Mouse (Mus musculus) cerebellum, postnatal 36 days (tissue): ENCODE measurements around the gene Orc3.
A peak's percentile ranks its signal among the peaks of the same experiment; 100 is the strongest.

ENCODE experiments used
- DNase-seq, 2 experiments: peaks; one replicate each; pipeline ENCODE4 v3.0.0; 2021 to 2022; ENCODE audit warnings: mixed read lengths in 2 of 2

Gene Orc3

DNA sequence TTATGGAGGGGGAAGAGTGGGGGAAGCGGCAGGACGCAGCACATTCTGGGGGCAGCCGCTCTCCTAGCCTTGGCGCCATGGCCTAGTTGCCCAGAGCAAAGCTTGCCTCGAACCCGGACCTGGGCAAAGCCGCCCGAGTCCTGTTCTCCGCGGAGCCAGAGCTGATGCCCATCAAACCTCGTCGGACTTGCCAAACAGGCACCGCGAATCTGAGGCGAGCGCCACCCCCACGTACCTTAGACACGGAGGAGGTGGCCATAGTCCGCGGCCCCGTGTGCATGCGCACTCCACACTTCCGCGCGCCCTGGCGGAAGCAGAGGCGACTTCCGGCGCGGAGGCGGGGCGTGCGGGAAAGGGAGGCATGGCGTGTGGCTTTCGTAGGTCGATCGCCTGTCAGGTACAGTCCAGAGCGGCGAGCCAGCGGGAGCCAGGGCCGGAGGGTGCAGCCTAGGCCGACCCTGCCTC is at the start of gene Orc3, which contains the start of gene Rars2:
Orc3 (minus strand) TSS at position 315 of the 465 bp plus-strand sequence.
Rars2 (plus strand) TSS at position 328 of the 465 bp plus-strand sequence.
- DNase-seq = peak; percentile 91 to 95

- no peak for DNase-seq
These were observed 47.2 kb upstream of the Orc3 start for GRCm38 (mm10) chr4:34661927-34662326.

- no peak for DNase-seq
These were observed 46.8 kb upstream of the Orc3 start for GRCm38 (mm10) chr4:34661514-34661913.

- DNase-seq = no peak
These were observed 44.3 kb upstream of the Orc3 start for GRCm38 (mm10) chr4:34659012-34659411.

GRCm38 (mm10) chr4:34656101-34656500 is 41.4 kb upstream of the Orc3 start:
- no peak for DNase-seq

GRCm38 (mm10) chr4:34653179-34653578 is 38.4 kb upstream of the Orc3 start:
- DNase-seq = no peak

DNA sequence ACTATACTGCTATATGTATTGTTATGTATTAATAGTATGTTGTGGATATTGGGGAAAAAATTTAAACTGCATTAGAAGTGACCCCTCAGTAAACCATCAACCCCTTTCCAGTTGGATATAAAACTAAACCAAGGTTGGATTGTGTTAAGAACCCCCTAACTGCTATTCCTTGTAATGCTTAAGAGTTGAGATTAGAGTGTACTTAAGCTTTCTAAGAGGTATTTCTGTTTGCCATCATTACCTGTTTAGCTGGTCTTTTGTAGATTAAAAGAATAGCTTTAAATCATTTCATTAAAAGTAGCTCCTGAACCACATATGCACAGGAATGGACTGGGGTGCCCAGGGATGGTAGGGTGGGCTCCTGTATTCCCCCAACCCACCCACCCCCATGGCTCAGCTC is 30.0 kb upstream of the Orc3 start:
- DNase-seq = no peak

GRCm38 (mm10) chr4:34640731-34641130 is 26.0 kb upstream of the Orc3 start:
- DNase-seq = no peak

GRCm38 (mm10) chr4:34639745-34640364 is 25.1 kb upstream of the Orc3 start:
- DNase-seq = no peak

- DNase-seq = no peak
These were observed 23.1 kb upstream of the Orc3 start for GRCm38 (mm10) chr4:34637851-34638250.

GRCm38 (mm10) chr4:34637386-34637785 is 22.6 kb upstream of the Orc3 start:
- no peak for DNase-seq

GRCm38 (mm10) chr4:34636036-34636435 is 21.3 kb upstream of the Orc3 start:
- no peak for DNase-seq

- no peak for DNase-seq
These were observed 19.4 kb upstream of the Orc3 start for GRCm38 (mm10) chr4:34634129-34634528.

DNA sequence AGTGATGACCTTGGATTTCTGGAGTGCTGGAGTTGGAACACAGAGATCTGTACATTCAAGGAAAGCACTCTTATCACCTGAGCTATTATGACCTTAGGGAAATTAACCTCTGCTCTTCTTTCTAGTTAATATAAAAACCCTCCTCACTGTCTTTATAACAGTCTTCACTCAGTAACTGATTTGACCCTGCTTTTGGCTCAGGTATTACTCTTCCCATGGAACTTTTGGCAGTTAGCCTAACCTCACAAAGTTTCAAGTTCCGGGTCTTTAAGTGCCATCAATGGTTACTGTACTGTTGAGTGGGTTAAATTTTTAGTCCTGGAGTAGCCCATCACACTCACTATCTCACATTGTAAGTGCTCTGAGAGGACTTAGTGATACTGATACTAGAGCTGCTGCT is 15.2 kb upstream of the Orc3 start:
- no peak for DNase-seq

DNA sequence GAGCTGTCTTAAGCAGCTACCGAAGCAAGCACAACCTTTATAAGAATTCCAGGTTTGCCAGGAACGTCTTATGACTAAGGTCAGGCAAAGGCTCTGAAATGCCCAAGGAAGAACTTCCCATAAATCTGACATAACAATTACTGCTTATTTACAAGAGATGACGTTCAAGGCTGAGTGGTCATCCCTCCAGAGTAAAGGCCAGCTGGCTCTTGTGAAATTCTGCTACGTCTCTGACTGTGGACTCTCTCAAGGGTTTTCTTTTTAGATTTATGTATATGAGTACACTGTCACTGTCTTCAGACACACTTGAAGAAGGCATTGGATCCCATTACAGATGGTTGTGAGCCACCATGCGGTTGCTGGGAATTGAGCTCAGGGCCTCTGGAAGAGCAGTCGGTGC is 11.7 kb upstream of the Orc3 start:
- DNase-seq = no peak

DNA sequence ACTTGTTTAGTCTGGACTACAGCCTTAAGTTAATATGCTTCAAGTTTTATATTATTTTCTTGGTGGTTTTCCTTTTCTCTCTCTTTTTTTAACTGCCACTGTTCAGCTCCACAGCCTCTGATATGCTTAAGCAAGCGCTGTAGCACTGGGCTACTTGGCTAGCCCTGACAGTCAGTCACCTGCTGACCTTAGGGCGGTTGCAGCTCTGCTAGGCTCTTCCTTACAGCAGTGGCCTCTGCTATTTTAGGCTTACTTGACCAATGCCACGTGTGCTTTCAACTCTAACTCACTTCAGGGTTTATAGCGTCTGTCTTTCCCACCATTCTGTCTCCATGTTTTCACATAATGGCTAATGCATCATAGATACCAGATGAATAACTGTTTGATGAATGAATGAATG is 10.8 kb upstream of the Orc3 start:
- no peak for DNase-seq

DNA sequence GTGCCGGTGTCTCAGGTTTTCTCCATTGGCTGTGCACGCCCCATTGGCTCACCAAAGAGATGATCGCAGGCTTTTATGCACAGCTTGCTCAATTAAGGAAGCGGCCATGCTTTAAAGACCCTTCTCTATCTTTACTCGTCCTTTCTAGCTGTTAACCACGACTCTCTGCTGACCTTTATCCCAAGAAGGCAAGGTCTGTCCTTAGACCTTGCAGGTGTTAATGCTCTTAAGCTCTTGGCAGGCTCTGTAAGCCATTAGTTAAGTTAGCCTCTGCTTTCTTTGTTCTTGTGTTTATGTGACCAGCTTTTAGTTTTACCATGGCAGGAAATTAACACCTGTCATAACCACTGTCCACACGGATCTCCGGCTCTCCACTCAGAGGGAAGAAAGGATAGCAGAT is 1.4 kb upstream of the Orc3 start:
- no peak for DNase-seq

GRCm38 (mm10) chr4:34615303-34615702 is 559 bp upstream of the Orc3 start:
- peak; percentile 16 to 45 for DNase-seq

DNA sequence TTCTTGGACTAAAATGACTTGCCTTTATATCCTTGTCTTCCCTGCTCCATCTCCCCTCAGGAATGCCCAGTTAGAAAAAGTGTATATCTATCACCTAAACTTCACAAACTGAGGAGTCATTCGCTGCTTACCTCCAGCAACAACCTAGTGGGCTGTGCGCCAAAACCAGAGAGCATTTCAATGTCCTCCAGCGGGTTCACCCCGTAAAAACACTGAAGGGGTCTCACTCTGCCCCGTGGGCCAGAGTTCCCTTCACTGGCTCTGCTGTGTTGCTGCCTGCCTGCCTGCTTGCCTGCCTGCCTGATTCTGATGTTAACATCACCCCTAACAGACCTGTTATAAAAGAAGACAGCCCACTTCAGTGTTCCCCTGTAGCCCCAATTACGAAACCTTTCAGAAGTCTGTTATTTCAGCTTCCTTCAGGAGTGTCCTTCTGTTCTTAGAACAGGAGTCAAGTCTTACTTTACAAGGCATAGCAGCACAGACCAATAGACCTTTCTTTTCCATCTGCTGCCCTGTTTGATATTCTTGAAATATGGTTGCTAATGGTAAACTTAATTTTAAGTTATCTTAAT is 1.1 kb downstream of the Orc3 start:
- DNase-seq = peak; percentile 12 to 18

- DNase-seq = no peak
These were observed 8.1 kb downstream of the Orc3 start for GRCm38 (mm10) chr4:34606658-34607057.

GRCm38 (mm10) chr4:34603123-34603522 is 11.6 kb downstream of the Orc3 start:
- no peak for DNase-seq

DNA sequence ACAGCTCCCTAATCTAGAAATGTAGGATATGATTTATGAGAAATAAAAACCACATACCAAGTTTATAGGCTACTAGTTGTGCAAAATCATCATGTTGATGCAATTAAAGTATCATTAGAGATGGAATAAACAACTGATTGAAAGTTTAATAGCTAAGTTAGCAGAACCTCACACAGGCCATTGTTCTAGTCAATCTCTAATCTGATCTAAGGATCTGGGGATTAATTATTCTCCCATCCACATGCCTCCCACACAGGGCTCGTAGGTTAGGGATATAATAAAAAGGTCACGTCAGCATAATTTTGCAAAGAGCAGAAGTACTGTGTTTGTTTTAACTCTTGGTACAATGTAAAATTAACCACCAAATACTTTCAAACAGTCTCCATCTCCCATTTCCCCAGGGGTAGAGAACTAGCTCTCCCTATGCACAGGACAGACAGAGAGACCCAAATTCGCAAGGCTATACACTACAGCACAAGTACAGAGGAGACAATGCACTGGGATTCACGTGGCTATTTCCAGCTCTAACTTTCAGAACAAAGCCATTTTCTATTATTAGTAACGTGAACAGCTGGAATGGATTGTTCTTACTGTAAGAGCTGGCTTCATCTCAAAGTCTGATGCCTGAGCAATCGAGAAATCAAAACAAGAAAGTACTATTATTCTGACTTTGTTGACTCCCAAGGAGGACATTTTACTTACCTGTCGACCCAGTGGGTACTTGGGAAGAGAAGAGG is 29.7 kb downstream of the Orc3 start:
- DNase-seq = no peak

- DNase-seq = no peak
These were observed 31.3 kb downstream of the Orc3 start for GRCm38 (mm10) chr4:34583427-34583826.

GRCm38 (mm10) chr4:34582476-34582875 is 32.3 kb downstream of the Orc3 start:
- no peak for DNase-seq
